Mouse (Mus musculus) erythroblast, embryonic 14.5 days (primary cell): ENCODE data around the gene Kcnj9.

ENCODE experiments used
- GATA1 ChIP-seq: IDR thresholded peaks from 2 replicates; pipeline ENCODE4 v1.6.1; 2012; ENCODE audit warnings: low read length, inconsistent platforms, mixed read lengths
- TAL1 ChIP-seq: IDR thresholded peaks from 3 replicates; pipeline ENCODE4 v1.6.1; 2012; ENCODE audit warnings: low read length, inconsistent platforms, mixed read lengths

GRCm38 (mm10) chr1:172317431-172317830 is 11.7 kb downstream of the Kcnj9 start:
- no peak for TF ChIP-seq GATA1
- no peak for TF ChIP-seq TAL1
